Mouse (Mus musculus) limb, embryonic 14.5 days (tissue): ENCODE data around the gene Anks1b. TPM values are rescaled to one million over a fixed set of nuclear protein-coding genes. Genes with fewer than 3 reads are reported as not detected.

Experiments
- ATAC-seq: fragments of 200-750 bp; cut with Nextera tagmentation; 2 replicates; pipeline ENCODE4 v1.8.0; 2017; ENCODE audit warnings: low read depth, moderate number of reproducible peaks, moderate TSS enrichment; ENCODE audit not compliant: low FRiP score
- DNase-seq: peaks from one replicate; pipeline ENCODE4 v3.0.0-alpha.2; 2015; ENCODE audit warnings: low spot score
- H3K27ac ChIP-seq: fragments of 300-500 bp; sonication (generic); replicated peaks from 2 replicates; pipeline ENCODE4 v1.5.1; 2014; ENCODE audit warnings: low read depth, mild to moderate bottlenecking, low read length, moderate library complexity, mixed read lengths
- H3K27me3 ChIP-seq: fragments of 300-500 bp; sonication (generic); 2 replicates; pipeline ENCODE4 v1.6.1; 2014; ENCODE audit warnings: low read length, mixed read lengths; ENCODE audit not compliant: control insufficient read depth, insufficient read depth
- H3K36me3 ChIP-seq: fragments of 300-500 bp; sonication (generic); 2 replicates; pipeline ENCODE4 v1.6.1; 2014; ENCODE audit warnings: mild to moderate bottlenecking, low read length, moderate library complexity, mixed read lengths; ENCODE audit not compliant: control insufficient read depth, insufficient read depth
- H3K4me1 ChIP-seq: fragments of 300-500 bp; sonication (generic); 2 replicates; pipeline ENCODE4 v1.6.1; 2014; ENCODE audit warnings: antibody characterized with exemption, low read length, mixed read lengths; ENCODE audit not compliant: control insufficient read depth, insufficient read depth
- H3K4me2 ChIP-seq: fragments of 300-500 bp; sonication (generic); replicated peaks from 2 replicates; pipeline ENCODE4 v1.6.1; 2014; ENCODE audit warnings: low read depth, mild to moderate bottlenecking, low read length, moderate library complexity; ENCODE audit not compliant: severe bottlenecking
- H3K4me3 ChIP-seq: fragments of 300-500 bp; sonication (generic); replicated peaks from 2 replicates; pipeline ENCODE4 v1.5.1; 2014; ENCODE audit warnings: low read length
- H3K9ac ChIP-seq: fragments of 300-500 bp; sonication (generic); 2 replicates; pipeline ENCODE4 v1.6.1; 2014; ENCODE audit warnings: mild to moderate bottlenecking, low read depth, low read length, moderate library complexity; ENCODE audit not compliant: severe bottlenecking
- H3K9me3 ChIP-seq: fragments of 300-500 bp; sonication (generic); 2 replicates; pipeline ENCODE4 v1.6.1; 2016; ENCODE audit warnings: low read length; ENCODE audit not compliant: control insufficient read depth
- POLR2A ChIP-seq: fragments of 200-500 bp; IDR thresholded peaks from 2 replicates; pipeline ENCODE4 v1.8.0; 2012; ENCODE audit warnings: inconsistent platforms, mild to moderate bottlenecking, moderate library complexity, borderline replicate concordance; ENCODE audit not compliant: insufficient read depth, insufficient read length; ENCODE audit errors: extremely low read depth
- WGBS: fragments of 180-500 bp; shearing (Covaris S2); extraction: QIAGEN DNeasy Blood & Tissue Kit; methylation state at CpG from one replicate; pipeline ENCODE4 v1.1.7; 2014; 5-methylcytosine and 5-hydroxymethylcytosine counted together
- polyA plus RNA-seq, 2 experiments: library from polyadenylated mRNA; depleted of rRNA in 1 of 2; stranded (reverse) in 1 of 2; unstranded in 1 of 2; fragments of >200 nt; fragmentation: Nextera tagmentation in 1 of 2; extraction: Ambion mirVana in 1 of 2; gene quantifications; 2 replicates each; pipeline versions ENCODE4 v1.2.1 to v1.2.3; 2012 to 2014

Anks1b gene
- polyA plus RNA-seq, 2 experiments, result 2.6 to 4.3 TPM

GRCm38 (mm10) chr10:90043773-90044172 lies 170.5 kb downstream of the Anks1b start:
- DNase-seq, result peak; percentile 18
- Histone ChIP-seq H3K9me3 (no peaks in the 10 kb centered on the region), H3K27ac (no peak overlapping the region), H3K4me3 (no peak overlapping the region), H3K27me3 (no peaks in the 10 kb centered on the region), H3K36me3 (no peaks in the 10 kb centered on the region), H3K4me2 (no peak overlapping the region), H3K4me1 (no peaks in the 10 kb centered on the region), H3K9ac (no peak overlapping the region)
- 46% methylated on average over 2 of the region's 2 CpGs for WGBS
- ATAC-seq, result no peak
- TF ChIP-seq POLR2A, result no peak

- ATAC-seq (no peak), DNase-seq (no peak)
- H3K9ac ChIP-seq, result no peak overlapping the region
- H3K27ac ChIP-seq, result no peak overlapping the region
- no peak overlapping the region for H3K4me2 ChIP-seq
- H3K36me3 ChIP-seq, result no peaks in the 10 kb centered on the region
- 92% methylated on average over 8 of the region's 8 CpGs for WGBS
- H3K9me3 ChIP-seq, result no peaks in the 10 kb centered on the region
- H3K4me3 ChIP-seq, result no peak overlapping the region
- no peaks in the 10 kb centered on the region for H3K4me1 ChIP-seq
- H3K27me3 ChIP-seq, result no peaks in the 10 kb centered on the region
- TF ChIP-seq POLR2A, result no peak
Measured at GRCm38 (mm10) chr10:90044229-90044628, 170.9 kb downstream of the Anks1b start.

DNA sequence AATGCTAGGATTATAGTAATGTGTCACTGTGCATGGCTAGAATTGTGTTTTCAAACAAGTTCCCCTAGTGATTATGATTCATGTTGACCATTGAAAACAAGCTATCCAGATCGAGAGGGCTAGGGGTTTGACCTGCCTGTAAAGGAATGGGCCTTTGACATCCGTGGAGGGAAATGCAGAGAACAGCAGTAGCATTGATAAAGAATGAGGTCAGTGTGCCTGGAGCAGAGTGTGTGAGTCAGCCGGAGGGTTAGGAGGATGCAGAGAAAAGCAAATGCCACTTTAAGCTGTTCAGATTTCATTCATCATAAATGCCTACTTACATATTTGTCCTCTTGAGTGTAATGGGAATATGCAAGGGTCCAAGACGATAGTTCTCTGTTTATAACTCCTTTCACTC lies 195.3 kb downstream of the Anks1b start:
- WGBS, result 73% methylated on average over 4 of the region's 4 CpGs
- ATAC-seq (no peak), DNase-seq (no peak)
- H3K27me3 ChIP-seq, result no peaks in the 10 kb centered on the region
- no peaks in the 10 kb centered on the region for H3K4me1 ChIP-seq
- H3K9me3 ChIP-seq, result 0 out of 2 replicates have a peak, but pooled peaks cover 4% of the 10 kb centered on the region
- H3K27ac ChIP-seq, result no peak overlapping the region
- no peak overlapping the region for H3K4me3 ChIP-seq
- no peak for TF ChIP-seq POLR2A
- no peak overlapping the region for H3K9ac ChIP-seq
- H3K4me2 ChIP-seq, result no peak overlapping the region
- H3K36me3 ChIP-seq, result no peaks in the 10 kb centered on the region

GRCm38 (mm10) chr10:90077930-90078329 lies 204.6 kb downstream of the Anks1b start:
- H3K27ac ChIP-seq, result no peak overlapping the region
- WGBS, result 86% methylated on average over 9 of the region's 9 CpGs
- no peaks in the 10 kb centered on the region for H3K36me3 ChIP-seq
- TF ChIP-seq POLR2A, result no peak
- H3K9me3 ChIP-seq, result no peaks in the 10 kb centered on the region
- no peak overlapping the region for H3K4me3 ChIP-seq
- H3K27me3 ChIP-seq, result no peaks in the 10 kb centered on the region
- H3K9ac ChIP-seq, result no peak overlapping the region
- H3K4me2 ChIP-seq, result no peak overlapping the region
- ATAC-seq (no peak), DNase-seq (no peak)
- no peaks in the 10 kb centered on the region for H3K4me1 ChIP-seq

DNA sequence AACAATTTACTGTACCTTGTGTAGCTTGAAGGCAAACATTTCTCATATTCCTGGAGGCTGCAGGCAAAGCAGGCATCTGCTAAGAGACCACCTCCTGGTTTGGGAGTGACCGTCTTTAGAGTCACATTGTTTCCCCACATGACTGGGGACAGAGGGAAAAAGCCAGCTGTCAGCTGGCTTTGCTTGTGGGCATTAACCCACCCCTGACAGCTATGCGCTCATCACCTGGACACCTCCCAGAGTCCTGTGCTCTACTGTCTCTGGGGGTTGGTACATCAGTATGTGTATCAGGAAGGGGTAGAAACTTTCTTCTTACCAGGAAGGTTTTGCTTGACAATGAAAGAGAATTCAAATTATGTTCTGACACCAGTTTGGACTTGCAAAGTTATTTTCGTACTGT lies 207.8 kb downstream of the Anks1b start:
- Histone ChIP-seq H3K4me3 (no peak overlapping the region), H3K36me3 (no peaks in the 10 kb centered on the region), H3K9me3 (no peaks in the 10 kb centered on the region), H3K27me3 (no peaks in the 10 kb centered on the region), H3K4me1 (no peaks in the 10 kb centered on the region), H3K27ac (no peak overlapping the region), H3K9ac (no peak overlapping the region), H3K4me2 (no peak overlapping the region)
- TF ChIP-seq POLR2A, result no peak
- DNase-seq, result no peak
- 53% methylated on average over 3 of the region's 3 CpGs for WGBS
- no peak for ATAC-seq

- no peak overlapping the region for H3K27ac ChIP-seq
- peak; percentile 22 for DNase-seq
- no peak overlapping the region for H3K4me3 ChIP-seq
- WGBS, result 15% methylated on average over 7 of the region's 7 CpGs
- no peak overlapping the region for H3K4me2 ChIP-seq
- ATAC-seq, result no peak
- TF ChIP-seq POLR2A, result no peak
- no peaks in the 10 kb centered on the region for H3K4me1 ChIP-seq
- H3K9ac ChIP-seq, result no peak overlapping the region
- no peaks in the 10 kb centered on the region for H3K36me3 ChIP-seq
- H3K9me3 ChIP-seq, result no peaks in the 10 kb centered on the region
- no peaks in the 10 kb centered on the region for H3K27me3 ChIP-seq
Measured at GRCm38 (mm10) chr10:90081630-90082029, 208.3 kb downstream of the Anks1b start.
